21 mouse cellular contexts compared by ENCODE assay signal in the genomic region with DNA sequence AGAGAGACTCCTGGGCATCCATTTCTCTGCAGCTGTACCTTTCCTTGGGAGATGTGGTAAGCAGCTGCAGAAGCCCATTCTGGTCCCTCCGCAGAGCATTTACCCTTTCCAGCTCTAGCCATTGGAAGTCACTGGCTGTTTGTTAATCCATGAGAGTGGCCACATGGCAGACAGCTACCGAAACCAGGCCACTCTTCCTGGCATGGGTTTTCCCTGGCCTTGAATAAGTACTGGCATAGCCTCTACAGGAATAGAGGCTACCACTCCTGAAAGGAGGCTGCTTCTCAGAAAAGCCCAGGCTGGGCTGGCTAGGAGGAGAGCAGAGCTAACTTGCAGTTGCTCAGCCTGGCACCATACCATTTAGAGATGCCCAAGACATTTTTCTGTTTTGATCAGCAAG. TPM values are rescaled to one million over a fixed set of nuclear protein-coding genes. Genes with fewer than 3 reads are reported as not detected.
DNase-seq lines count a peak whose midpoint lies in the region; ATAC-seq and TF ChIP-seq lines count a peak whose summit lies in the region.
"Had no signal": no experiment of that assay in that cellular context is flagged by ENCODE, and none has a peak within 500 bp of the region (broad histone marks: within the 10 kb centered on the region; RNA-seq: fewer than 3 reads in every experiment).

No protein-coding gene starts in this region.

- no peaks in the 10 kb centered on the region for H3K9me3 ChIP-seq in liver, embryonic 15.5 days (replicated peaks)
- no peaks in the 10 kb centered on the region for H3K9me3 ChIP-seq in liver, embryonic 12.5 days (replicated peaks)
- H3K9me3 ChIP-seq: embryonic facial prominence, embryonic 12.5 days; heart, embryonic 15.5 days; hindbrain, embryonic 15.5 days had no signal

- H3K4me1 ChIP-seq in cerebellum, adult 2 months (ENCODE audit: control insufficient read depth, insufficient read depth, low read length) = peaks cover 9% of the 10 kb centered on the region
- H3K4me1 ChIP-seq in liver, embryonic 15.5 days (replicated peaks) = peaks cover 57% of the 10 kb centered on the region
- peaks cover 59% of the 10 kb centered on the region for H3K4me1 ChIP-seq in liver, embryonic 12.5 days

- peaks cover 33% of the 10 kb centered on the region for H3K36me3 ChIP-seq in liver, embryonic 15.5 days (replicated peaks)
- H3K36me3 ChIP-seq in liver, embryonic 12.5 days = peaks cover 50% of the 10 kb centered on the region
- H3K36me3 ChIP-seq: heart, embryonic 15.5 days; hindbrain, embryonic 15.5 days had no signal

- WGBS in cerebellum, adult 2 months = 28% methylated on average over 2 of the region's 2 CpGs
- 88% methylated on average over 2 of the region's 2 CpGs for WGBS in liver, embryonic 15.5 days (ENCODE audit: insufficient replicate concordance)
- 91% methylated on average over 2 of the region's 2 CpGs for WGBS in liver, embryonic 12.5 days (ENCODE audit: insufficient replicate concordance)

- no peak overlapping the region for H3K4me3 ChIP-seq in cerebellum, adult 2 months (replicated peaks; ENCODE audit: insufficient read depth, low read depth, low read length)
- H3K4me3 ChIP-seq in liver, embryonic 15.5 days (replicated peaks) = no peak overlapping the region
- H3K4me3 ChIP-seq in liver, embryonic 12.5 days = no peak overlapping the region
- H3K4me3 ChIP-seq: embryonic facial prominence, embryonic 12.5 days; heart, adult 2 months; heart, embryonic 15.5 days; hindbrain, embryonic 15.5 days had no signal

- no peaks in the 10 kb centered on the region for H3K27me3 ChIP-seq in cerebellum, adult 2 months (ENCODE audit: control insufficient read depth, insufficient read depth, low read length)
- H3K27me3 ChIP-seq in liver, embryonic 15.5 days = no peaks in the 10 kb centered on the region
- no peaks in the 10 kb centered on the region for H3K27me3 ChIP-seq in liver, embryonic 12.5 days (replicated peaks)
- H3K27me3 ChIP-seq: CH12.LX; embryonic facial prominence, embryonic 12.5 days; heart, embryonic 15.5 days; hindbrain, embryonic 15.5 days had no signal

- intact Hi-C loops in gastrocnemius, postnatal 14 days (cut with DNase I; ENCODE audit: low total_unique reads) = no loop called here
- intact Hi-C loops in heart, postnatal 36 days (cut with DNase I) = no loop called here

- no peak for ATAC-seq in liver, embryonic 15.5 days (ENCODE audit: insufficient read depth)
- ATAC-seq in liver, embryonic 12.5 days = no peak
- ATAC-seq: forebrain, embryonic 16.5 days; intestine, embryonic 16.5 days had no signal

- no peak for TF ChIP-seq CTCF in cerebellum, adult 2 months (IDR thresholded peaks at IDR 0.05; ENCODE audit: borderline replicate concordance, insufficient read depth, low read depth, low read length)

- H3K27ac ChIP-seq in cerebellum, adult 2 months (ENCODE audit: insufficient read depth, low read length) = no peak overlapping the region; the same call in none of the 2 replicates
- H3K27ac ChIP-seq in liver, embryonic 15.5 days (replicated peaks) = 0 out of 2 replicates have a peak overlapping the region, but pooled peaks have one; percentile 1
- no peak overlapping the region for H3K27ac ChIP-seq in liver, embryonic 12.5 days
- H3K27ac ChIP-seq: embryonic facial prominence, embryonic 12.5 days; heart, adult 2 months; heart, embryonic 15.5 days; hindbrain, embryonic 15.5 days had no signal

- no peak for TF ChIP-seq POLR2A in cerebellum, adult 2 months (IDR thresholded peaks at IDR 0.05; ENCODE audit: borderline replicate concordance, insufficient read depth, low read length)

- no peak overlapping the region for H3K9ac ChIP-seq in liver, embryonic 15.5 days
- H3K9ac ChIP-seq in liver, embryonic 12.5 days = no peak overlapping the region; the same call in 1 of the 2 replicates
- H3K9ac ChIP-seq: embryonic facial prominence, embryonic 12.5 days; heart, embryonic 15.5 days; hindbrain, embryonic 15.5 days had no signal

- H3K4me2 ChIP-seq in liver, embryonic 15.5 days = no peak overlapping the region
- H3K4me2 ChIP-seq in liver, embryonic 12.5 days = no peak overlapping the region
- H3K4me2 ChIP-seq: embryonic facial prominence, embryonic 12.5 days; heart, embryonic 11.5 days; heart, embryonic 15.5 days; hindbrain, embryonic 15.5 days had no signal

- peak; percentile 28 to 53 for DNase-seq in cerebellum, adult 2 months
- no peak for DNase-seq in cerebellum, adult 8-10 months
- peak; percentile 34 for DNase-seq in gastrocnemius, postnatal 14 days
- DNase-seq in gastrocnemius, postnatal 10 days = no peak
- DNase-seq in brain, adult 2 months (ENCODE audit: low read depth, low spot score) = peak; percentile 19
- DNase-seq in heart, postnatal 36 days = no peak
- DNase-seq: adrenal gland, adult 8-10 months; cerebellum, adult 9-10 months; heart, adult 2 months; heart, postnatal 14 days; kidney, adult 2 months had no signal

RNA-seq across cellular contexts. Expression of gene Carm1, which starts 4.4 kb away (rescaled TPM):
- 51.0 and 57.1 TPM in 2 replicates for polyA plus RNA-seq in cerebellum, adult 2 months (2012; rRNA removed)
- total RNA-seq in gastrocnemius, postnatal 14 days (2021) = 10 to 100 TPM; 62.8 to 68.0 TPM
- 10 to 100 TPM; 81.0 to 95.2 TPM for total RNA-seq in gastrocnemius, postnatal 10 days (2021)
- polyA plus RNA-seq in liver, embryonic 15.5 days (2015; fragmentation: Nextera tagmentation; extraction: Ambion mirVana) = 18.2 and 23.1 TPM in 2 replicates
- polyA plus RNA-seq in liver, embryonic 12.5 days (2016; fragmentation: Nextera tagmentation; extraction: Ambion mirVana) = 39.0 and 41.0 TPM in 2 replicates
- total RNA-seq in heart, postnatal 36 days (2021) = 10 to 100 TPM; 56.9 to 65.4 TPM

RNA-seq across cellular contexts. Expression of gene AB124611, which starts 25.1 kb away (rescaled TPM):
- 0.28 and 0.29 TPM in 2 replicates for polyA plus RNA-seq in cerebellum, adult 2 months (2012; rRNA removed)
- total RNA-seq in gastrocnemius, postnatal 14 days (2021) = 1 to 10 TPM; 1.0 to 1.5 TPM
- 1 to 10 TPM; 1.4 to 2.5 TPM for total RNA-seq in gastrocnemius, postnatal 10 days (2021)
- polyA plus RNA-seq in liver, embryonic 15.5 days (2015; fragmentation: Nextera tagmentation; extraction: Ambion mirVana) = 9.5 and 10.5 TPM in 2 replicates
- polyA plus RNA-seq in liver, embryonic 12.5 days (2016; fragmentation: Nextera tagmentation; extraction: Ambion mirVana) = 2.6 and 3.1 TPM in 2 replicates
- 1 to 10 TPM; 1.8 to 2.0 TPM for total RNA-seq in heart, postnatal 36 days (2021)
- total RNA-seq: ES-E14 had no signal

RNA-seq across cellular contexts. Expression of gene Tmed1, which starts 41.0 kb away (rescaled TPM):
- 25.9 and 26.4 TPM in 2 replicates for polyA plus RNA-seq in cerebellum, adult 2 months (2012; rRNA removed)
- 10 to 100 TPM; 25.9 to 29.3 TPM for total RNA-seq in gastrocnemius, postnatal 14 days (2021)
- 10 to 100 TPM; 29.5 to 31.8 TPM for total RNA-seq in gastrocnemius, postnatal 10 days (2021)
- 31.5 and 33.6 TPM in 2 replicates for polyA plus RNA-seq in liver, embryonic 15.5 days (2015; fragmentation: Nextera tagmentation; extraction: Ambion mirVana)
- polyA plus RNA-seq in liver, embryonic 12.5 days (2016; fragmentation: Nextera tagmentation; extraction: Ambion mirVana) = 42.8 and 44.0 TPM in 2 replicates
- 10 to 100 TPM; 44.9 to 46.9 TPM for total RNA-seq in heart, postnatal 36 days (2021)

RNA-seq across cellular contexts. Expression of gene Timm29, which starts 41.5 kb away (rescaled TPM):
- polyA plus RNA-seq in cerebellum, adult 2 months (2012; rRNA removed) = 53.1 and 53.4 TPM in 2 replicates
- total RNA-seq in gastrocnemius, postnatal 14 days (2021) = 10 to 100 TPM; 41.4 to 44.5 TPM
- total RNA-seq in gastrocnemius, postnatal 10 days (2021) = 10 to 100 TPM; 45.1 to 49.1 TPM
- 18.4 and 18.9 TPM in 2 replicates for polyA plus RNA-seq in liver, embryonic 15.5 days (2015; fragmentation: Nextera tagmentation; extraction: Ambion mirVana)
- polyA plus RNA-seq in liver, embryonic 12.5 days (2016; fragmentation: Nextera tagmentation; extraction: Ambion mirVana) = 31.6 and 32.8 TPM in 2 replicates
- 10 to 100 TPM; 59.8 TPM for total RNA-seq in heart, postnatal 36 days (2021)

RNA-seq across cellular contexts. Expression of gene Yipf2, which starts 41.6 kb away (rescaled TPM):
- 30.9 and 31.3 TPM in 2 replicates for polyA plus RNA-seq in cerebellum, adult 2 months (2012; rRNA removed)
- total RNA-seq in gastrocnemius, postnatal 14 days (2021) = 1 to 10 TPM; 4.6 to 5.8 TPM
- total RNA-seq in gastrocnemius, postnatal 10 days (2021) = 1 to 10 TPM; 4.5 to 5.6 TPM
- 10.9 and 12.7 TPM in 2 replicates for polyA plus RNA-seq in liver, embryonic 15.5 days (2015; fragmentation: Nextera tagmentation; extraction: Ambion mirVana)
- polyA plus RNA-seq in liver, embryonic 12.5 days (2016; fragmentation: Nextera tagmentation; extraction: Ambion mirVana) = 10.0 and 10.5 TPM in 2 replicates
- total RNA-seq in heart, postnatal 36 days (2021) = 1 to 10 TPM; 7.3 to 8.0 TPM

Comparison
In these comparisons a context has a peak if more than half of its experiments do, and no peak if none do; other contexts are left out.
1. DNase-seq: peak in cerebellum, adult 2 months (2 of 2), gastrocnemius, postnatal 14 days (single experiment) and brain, adult 2 months (single experiment); none in cerebellum, adult 8-10 months (single experiment), gastrocnemius, postnatal 10 days (single experiment) and heart, postnatal 36 days (0 of 2).